Mouse (Mus musculus) spleen, adult 2 months (tissue): ENCODE data around the gene Rps3a1.

Source experiments
- CTCF ChIP-seq: fragments of 200-500 bp; IDR thresholded peaks from 2 replicates; pipeline ENCODE4 v1.5.1; 2011; ENCODE audit warnings: mild to moderate bottlenecking, inconsistent platforms; ENCODE audit not compliant: insufficient read depth, insufficient read length, insufficient replicate concordance; ENCODE audit errors: extremely low read depth
- POLR2A ChIP-seq: fragments of 200-500 bp; IDR thresholded peaks from 2 replicates; pipeline ENCODE4 v1.6.1; 2011; ENCODE audit warnings: low read depth, low read length, inconsistent platforms

DNA sequence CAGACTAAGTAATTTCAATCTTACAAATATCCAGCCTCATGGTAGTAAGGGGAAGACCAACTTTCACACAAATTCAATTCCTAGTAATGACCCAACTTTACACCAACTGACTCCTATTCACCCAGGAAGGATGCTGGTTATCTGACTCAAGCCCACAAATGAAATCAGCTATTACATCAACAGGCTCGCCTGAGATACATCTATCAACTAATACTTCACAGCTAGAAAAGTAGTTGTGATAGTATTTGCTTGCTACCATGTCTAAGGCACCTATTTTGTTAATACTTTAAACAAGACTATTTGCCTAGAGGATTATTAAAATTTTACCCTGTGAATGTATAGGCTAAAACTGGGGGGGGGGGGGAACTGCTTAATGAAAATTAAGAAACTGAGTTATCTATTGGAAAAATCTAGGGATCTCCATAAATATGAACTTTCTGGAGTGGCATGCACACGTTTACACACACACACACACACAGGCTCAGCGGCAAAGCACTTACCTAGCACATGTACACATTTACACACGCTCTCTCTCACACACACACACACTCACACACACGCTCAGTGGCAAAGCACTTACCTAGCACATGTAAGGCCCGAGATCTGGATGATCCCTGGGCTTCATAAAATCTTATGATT, 5.4 kb downstream of the Rps3a1 start:
- TF ChIP-seq CTCF = no peak
- no peak for TF ChIP-seq POLR2A
